Mouse (Mus musculus): ENCODE data around the gene Trappc13. TPM values are rescaled to one million over a fixed set of nuclear protein-coding genes. Genes with fewer than 3 reads are reported as not detected.

Gene Trappc13
- total RNA-seq, 1 experiment: 59.0 TPM

GRCm38 (mm10) chr13:104109288-104109815, 68.9 kb downstream of the Trappc13 start, which contains the start of the genes Nln and Sgtb:
Gene Nln (minus strand): TSS chr13:104109614.
Gene Sgtb (plus strand): TSS chr13:104109741.
- H3K27ac ChIP-seq (ENCODE audit: insufficient read depth, low read depth, low read length, poor library complexity, severe bottlenecking): no peak within 1 kb of the TSS

GRCm38 (mm10) chr13:104108651-104109287, 69.5 kb downstream of the Trappc13 start:
- Histone ChIP-seq H3K36me3 (ENCODE audit: control insufficient read depth, insufficient read depth, low read length, poor library complexity, severe bottlenecking) (peaks cover under 1% of the 10 kb centered on the region; the same call in 1 of the 2 replicates), H3K9me3 (ENCODE audit: control insufficient read depth, insufficient read depth, low read depth, low read length) (no peaks in the 10 kb centered on the region), H3K4me3 (ENCODE audit: insufficient read depth in 1 of 2, low read depth in 1 of 2, low read length in 2 of 2, poor library complexity in 1 of 2, severe bottlenecking in 1 of 2) (peak overlapping the region; percentile 82 to 98), H3K4me1 (ENCODE audit: control insufficient read depth in 2 of 2, insufficient read depth in 2 of 2, low read length in 2 of 2, poor library complexity in 1 of 2) (peaks cover 0 to 2% of the 10 kb centered on the region in 2 experiments; a peak in 1 of 4 replicates), H3K27ac (ENCODE audit: insufficient read depth, low read depth, low read length, poor library complexity, severe bottlenecking) (no peak overlapping the region), H3K9ac (ENCODE audit: insufficient read depth, low read depth, low read length, poor library complexity, severe bottlenecking) (peak overlapping the region; percentile 78)
- DNase-seq (ENCODE audit: low read depth, low spot score): no peak
- no peak for TF ChIP-seq ZC3H11A (IDR thresholded peaks at IDR 0.05; ENCODE audit: borderline replicate concordance, low read depth, low read length)
- TF ChIP-seq MAFK (IDR thresholded peaks at IDR 0.05; ENCODE audit: insufficient read depth, low read depth, low read length): no peak
- TF ChIP-seq HCFC1 (IDR thresholded peaks at IDR 0.05; ENCODE audit: borderline replicate concordance, insufficient read depth, low read length): no peak
- no peak for TF ChIP-seq CHD2 (IDR thresholded peaks at IDR 0.05; ENCODE audit: low read depth, low read length)
- no peak for TF ChIP-seq ZNF384 (IDR thresholded peaks at IDR 0.05; ENCODE audit: low read depth, low read length)
- in situ Hi-C loops (cut with MboI; ENCODE audit: low sequenced_read_pairs in 2 of 2, unreplicated experiment in 2 of 2): no loop called here

More at GRCm38 (mm10) chr13:104109288-104109815, 68.9 kb downstream of the Trappc13 start, which contains the start of the genes Nln and Sgtb:
- peak within 1 kb of the TSS; percentile 80 for H3K9ac ChIP-seq (ENCODE audit: insufficient read depth, low read depth, low read length, poor library complexity, severe bottlenecking)
- H3K4me1 ChIP-seq (ENCODE audit: control insufficient read depth in 2 of 2, insufficient read depth in 2 of 2, low read length in 2 of 2, poor library complexity in 1 of 2): peaks cover 0 to 2% of the 10 kb centered on the region in 2 experiments; a peak in 1 of 4 replicates
- in situ Hi-C loops (cut with MboI; ENCODE audit: low sequenced_read_pairs in 2 of 2, unreplicated experiment in 2 of 2): no loop called here
- no peaks in the 10 kb centered on the region for H3K9me3 ChIP-seq (ENCODE audit: control insufficient read depth, insufficient read depth, low read depth, low read length)
- DNase-seq (ENCODE audit: low read depth, low spot score): peak; percentile 59
- no peak for TF ChIP-seq HCFC1 (IDR thresholded peaks at IDR 0.05; ENCODE audit: borderline replicate concordance, insufficient read depth, low read length)
- no peak for TF ChIP-seq ZC3H11A (IDR thresholded peaks at IDR 0.05; ENCODE audit: borderline replicate concordance, low read depth, low read length)
- TF ChIP-seq CHD2 (IDR thresholded peaks at IDR 0.05; ENCODE audit: low read depth, low read length): no peak
- TF ChIP-seq ZNF384 (IDR thresholded peaks at IDR 0.05; ENCODE audit: low read depth, low read length): no peak
- TF ChIP-seq MAFK (IDR thresholded peaks at IDR 0.05; ENCODE audit: insufficient read depth, low read depth, low read length): no peak
- H3K4me3 ChIP-seq (ENCODE audit: insufficient read depth in 1 of 2, low read depth in 1 of 2, low read length in 2 of 2, poor library complexity in 1 of 2, severe bottlenecking in 1 of 2): peak within 1 kb of the TSS; percentile 95 to 98
- no peaks in the 10 kb centered on the region for H3K36me3 ChIP-seq (ENCODE audit: control insufficient read depth, insufficient read depth, low read length, poor library complexity, severe bottlenecking)

- Histone ChIP-seq H3K9me3 (ENCODE audit: control insufficient read depth, insufficient read depth, low read depth, low read length) (no peaks in the 10 kb centered on the region), H3K4me3 (ENCODE audit: insufficient read depth in 1 of 2, low read depth in 1 of 2, low read length in 2 of 2, poor library complexity in 1 of 2, severe bottlenecking in 1 of 2) (no peak overlapping the region), H3K4me1 (ENCODE audit: control insufficient read depth in 2 of 2, insufficient read depth in 2 of 2, low read length in 2 of 2, poor library complexity in 1 of 2) (no peaks in the 10 kb centered on the region), H3K9ac (ENCODE audit: insufficient read depth, low read depth, low read length, poor library complexity, severe bottlenecking) (no peak overlapping the region), H3K27ac (ENCODE audit: insufficient read depth, low read depth, low read length, poor library complexity, severe bottlenecking) (no peak overlapping the region), H3K36me3 (ENCODE audit: control insufficient read depth, insufficient read depth, low read length, poor library complexity, severe bottlenecking) (peaks cover 2% of the 10 kb centered on the region; the same call in 1 of the 2 replicates)
- DNase-seq (ENCODE audit: low read depth, low spot score): no peak
- in situ Hi-C loops (cut with MboI; ENCODE audit: low sequenced_read_pairs in 2 of 2, unreplicated experiment in 2 of 2): no loop called here
- no peak for TF ChIP-seq CHD2 (IDR thresholded peaks at IDR 0.05; ENCODE audit: low read depth, low read length)
- no peak for TF ChIP-seq ZNF384 (IDR thresholded peaks at IDR 0.05; ENCODE audit: low read depth, low read length)
- TF ChIP-seq ZC3H11A (IDR thresholded peaks at IDR 0.05; ENCODE audit: borderline replicate concordance, low read depth, low read length): no peak
- no peak for TF ChIP-seq HCFC1 (IDR thresholded peaks at IDR 0.05; ENCODE audit: borderline replicate concordance, insufficient read depth, low read length)
- no peak for TF ChIP-seq MAFK (IDR thresholded peaks at IDR 0.05; ENCODE audit: insufficient read depth, low read depth, low read length)
Measured at GRCm38 (mm10) chr13:104101606-104102235, 76.5 kb downstream of the Trappc13 start.

- in situ Hi-C loops (cut with MboI; ENCODE audit: low sequenced_read_pairs in 2 of 2, unreplicated experiment in 2 of 2): no loop called here
- no peak for DNase-seq (ENCODE audit: low read depth, low spot score)
- Histone ChIP-seq H3K9me3 (ENCODE audit: control insufficient read depth, insufficient read depth, low read depth, low read length) (no peaks in the 10 kb centered on the region), H3K36me3 (ENCODE audit: control insufficient read depth, insufficient read depth, low read length, poor library complexity, severe bottlenecking) (peaks cover 2% of the 10 kb centered on the region; the same call in 1 of the 2 replicates), H3K9ac (ENCODE audit: insufficient read depth, low read depth, low read length, poor library complexity, severe bottlenecking) (no peak overlapping the region), H3K4me1 (ENCODE audit: control insufficient read depth in 2 of 2, insufficient read depth in 2 of 2, low read length in 2 of 2, poor library complexity in 1 of 2) (no peaks in the 10 kb centered on the region), H3K27ac (ENCODE audit: insufficient read depth, low read depth, low read length, poor library complexity, severe bottlenecking) (no peak overlapping the region), H3K4me3 (ENCODE audit: insufficient read depth in 1 of 2, low read depth in 1 of 2, low read length in 2 of 2, poor library complexity in 1 of 2, severe bottlenecking in 1 of 2) (no peak overlapping the region)
- TF ChIP-seq HCFC1 (IDR thresholded peaks at IDR 0.05; ENCODE audit: borderline replicate concordance, insufficient read depth, low read length): no peak
- no peak for TF ChIP-seq MAFK (IDR thresholded peaks at IDR 0.05; ENCODE audit: insufficient read depth, low read depth, low read length)
- no peak for TF ChIP-seq ZC3H11A (IDR thresholded peaks at IDR 0.05; ENCODE audit: borderline replicate concordance, low read depth, low read length)
- TF ChIP-seq CHD2 (IDR thresholded peaks at IDR 0.05; ENCODE audit: low read depth, low read length): no peak
- TF ChIP-seq ZNF384 (IDR thresholded peaks at IDR 0.05; ENCODE audit: low read depth, low read length): no peak
Measured at GRCm38 (mm10) chr13:104100416-104100815, 77.9 kb downstream of the Trappc13 start.

All from ES-E14 (cell line).